Mouse (Mus musculus) lung, postnatal 0 days (tissue): ENCODE data around the gene Ncbp2.

Experiments used
- CTCF ChIP-seq: IDR thresholded peaks from 2 replicates; pipeline ENCODE4 v1.5.1; 2016; ENCODE audit warnings: antibody characterized with exemption, mild to moderate bottlenecking
- EP300 ChIP-seq: IDR thresholded peaks from 2 replicates; pipeline ENCODE4 v1.6.1; 2016; ENCODE audit warnings: antibody characterized with exemption, mild to moderate bottlenecking, control low read depth

- no peak for TF ChIP-seq CTCF
- TF ChIP-seq EP300 = no peak
These were observed 20.9 kb upstream of the Ncbp2 start for GRCm38 (mm10) chr16:31927412-31927811.
